Mouse (Mus musculus): ENCODE results near the gene Jak1.

GRCm38 (mm10) chr4:101292028-101292735 lies 27.1 kb upstream of the Jak1 start:
- TF ChIP-seq POLR2A (IDR thresholded peaks at IDR 0.05; ENCODE audit: extremely low read depth, insufficient read depth, low read length) = no peak
- TF ChIP-seq CTCF (IDR thresholded peaks at IDR 0.05; ENCODE audit: extremely low read depth, insufficient read depth, low read length) = no peak

All from cortical plate, adult 2 months (tissue).